Mouse (Mus musculus) lung, embryonic 15.5 days (tissue): Measurements from ENCODE around the gene Sord. TPM values are rescaled to one million over a fixed set of nuclear protein-coding genes. Genes with fewer than 3 reads are reported as not detected.
A peak's percentile ranks its signal among the peaks of the same experiment; 100 is the strongest.

Experiments used
- ATAC-seq: fragments of 200-750 bp; cut with Nextera tagmentation; 2 replicates; pipeline ENCODE4 v1.8.0; 2017; ENCODE audit warnings: moderate number of reproducible peaks, borderline replicate concordance; ENCODE audit not compliant: low FRiP score, low TSS enrichment; ENCODE audit errors: extremely low read depth
- H3K27ac ChIP-seq: fragments of 300-500 bp; sonication (generic); 2 replicates; pipeline ENCODE4 v1.5.1; 2015; ENCODE audit warnings: moderate library complexity, mild to moderate bottlenecking, inconsistent platforms
- H3K27me3 ChIP-seq: fragments of 300-500 bp; sonication (generic); 2 replicates; pipeline ENCODE4 v1.6.1; 2015; ENCODE audit warnings: inconsistent platforms
- H3K36me3 ChIP-seq: fragments of 300-500 bp; sonication (generic); 2 replicates; pipeline ENCODE4 v1.6.1; 2015; ENCODE audit warnings: inconsistent platforms
- H3K4me1 ChIP-seq: fragments of 300-500 bp; sonication (generic); 2 replicates; pipeline ENCODE4 v1.6.1; 2015; ENCODE audit warnings: inconsistent platforms
- H3K4me2 ChIP-seq: fragments of 300-500 bp; sonication (generic); 2 replicates; pipeline ENCODE4 v1.6.1; 2015; ENCODE audit warnings: inconsistent platforms, mild to moderate bottlenecking, moderate library complexity
- H3K4me3 ChIP-seq: fragments of 300-500 bp; sonication (generic); 2 replicates; pipeline ENCODE4 v1.5.1; 2015; ENCODE audit warnings: mild to moderate bottlenecking, inconsistent platforms
- H3K9ac ChIP-seq: fragments of 300-500 bp; sonication (generic); 2 replicates; pipeline ENCODE4 v1.6.1; 2015; ENCODE audit warnings: inconsistent platforms
- H3K9me3 ChIP-seq: fragments of 300-500 bp; sonication (generic); 2 replicates; pipeline ENCODE4 v1.6.1; 2016; ENCODE audit warnings: inconsistent platforms
- WGBS: fragments of 180-500 bp; shearing (Covaris S2); methylation state at CpG from one replicate; pipeline ENCODE4 v1.1.7; 2015; 5-methylcytosine and 5-hydroxymethylcytosine counted together
- polyA plus RNA-seq: library from polyadenylated mRNA; unstranded; fragments of >200 nt; fragmentation: Nextera tagmentation; extraction: Ambion mirVana; gene quantifications from 2 replicates; pipeline ENCODE4 v1.2.1, GENCODE M21; 2015

The Sord gene
- polyA plus RNA-seq, 1 experiment from 2014 or later = 21.7 TPM

- Histone ChIP-seq H3K27me3 (peaks cover 78% of the 10 kb centered on the region), H3K4me3 (no peak overlapping the region), H3K36me3 (no peaks in the 10 kb centered on the region), H3K9ac (no peak overlapping the region), H3K27ac (no peak overlapping the region), H3K4me1 (peaks cover 8% of the 10 kb centered on the region; the same call in 1 of the 2 replicates), H3K4me2 (no peak overlapping the region), H3K9me3 (no peaks in the 10 kb centered on the region)
- ATAC-seq = no peak
- 39% methylated on average over 3 of the region's 3 CpGs for WGBS
Measured at GRCm38 (mm10) chr2:122309647-122310046, 75.1 kb downstream of the Sord start.

DNA sequence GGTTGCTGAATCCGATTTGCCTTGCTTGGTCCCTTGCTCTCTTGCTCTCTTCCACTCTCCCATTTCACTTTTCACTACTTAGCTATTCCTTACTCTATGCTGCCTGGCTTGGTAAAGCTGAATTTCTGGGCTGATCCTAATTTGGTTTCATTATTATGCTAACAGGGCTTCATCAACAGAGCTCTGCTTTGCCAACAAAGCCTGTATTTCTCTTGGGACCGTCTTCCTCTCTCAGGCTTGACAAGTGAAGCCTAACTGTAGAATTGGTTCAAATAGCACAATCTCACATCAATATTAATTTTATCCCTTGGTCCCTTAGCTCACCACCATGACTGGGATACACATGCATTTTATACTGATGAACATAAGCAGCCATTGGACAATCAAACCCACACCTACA is 77.0 kb downstream of the Sord start:
- no peak overlapping the region for H3K4me2 ChIP-seq
- H3K9ac ChIP-seq = no peak overlapping the region
- no peaks in the 10 kb centered on the region for H3K36me3 ChIP-seq
- no peak overlapping the region for H3K27ac ChIP-seq
- H3K4me3 ChIP-seq = no peak overlapping the region
- no peak for ATAC-seq
- WGBS = 59% methylated on average over 2 of the region's 2 CpGs
- H3K4me1 ChIP-seq = peaks cover 8% of the 10 kb centered on the region; the same call in 1 of the 2 replicates
- H3K27me3 ChIP-seq = peaks cover 77% of the 10 kb centered on the region
- H3K9me3 ChIP-seq = no peaks in the 10 kb centered on the region

- peaks cover 8% of the 10 kb centered on the region; the same call in 1 of the 2 replicates for H3K4me1 ChIP-seq
- no peak overlapping the region for H3K9ac ChIP-seq
- H3K9me3 ChIP-seq = no peaks in the 10 kb centered on the region
- peak; percentile 66 for ATAC-seq
- H3K4me2 ChIP-seq = peak overlapping the region; percentile 50
- H3K27me3 ChIP-seq = peaks cover 66% of the 10 kb centered on the region
- peak overlapping the region; percentile 26 for H3K4me3 ChIP-seq
- 4% methylated on average over 27 of the region's 27 CpGs for WGBS
- no peaks in the 10 kb centered on the region for H3K36me3 ChIP-seq
- H3K27ac ChIP-seq = no peak overlapping the region
Measured at GRCm38 (mm10) chr2:122312722-122313417, 78.3 kb downstream of the Sord start.

- Histone ChIP-seq H3K27me3 (peaks cover 63% of the 10 kb centered on the region), H3K9ac (no peak within 1 kb of the TSS), H3K27ac (no peak within 1 kb of the TSS), H3K9me3 (no peaks in the 10 kb centered on the region), H3K4me3 (peak within 1 kb of the TSS; percentile 26), H3K36me3 (no peaks in the 10 kb centered on the region), H3K4me1 (peaks cover 8% of the 10 kb centered on the region; the same call in 1 of the 2 replicates), H3K4me2 (peak within 1 kb of the TSS; percentile 50)
- WGBS = 1% methylated on average over 24 of the region's 24 CpGs
- no peak for ATAC-seq
Measured at GRCm38 (mm10) chr2:122313536-122313935, 79.0 kb downstream of the Sord start, which contains the start of gene Duoxa1. Gene Duoxa1, minus strand, starts transcription at chr2:122313730.

Other genes with a start within 250 kb of the Sord start
- 9.9 and 10.7 TPM in 2 replicates for gene Eif3j1, start 206.2 kb upstream of the Sord start, polyA plus RNA-seq
- gene Spg11, start 116.4 kb upstream of the Sord start, polyA plus RNA-seq = 8.8 and 10.2 TPM in 2 replicates
- 350 and 374 TPM in 2 replicates for gene B2m, start 87.1 kb upstream of the Sord start, polyA plus RNA-seq
- 0.11 TPM in 1 of 2 replicates, not detected in the other for gene Trim69, start 74.0 kb upstream of the Sord start, polyA plus RNA-seq
- gene Patl2, start 48.6 kb upstream of the Sord start, polyA plus RNA-seq = not detected in 2 replicates
- not detected in 2 replicates for gene Terb2, start 48.5 kb upstream of the Sord start, polyA plus RNA-seq
- 0.04 TPM in 2 replicates for gene Duox2, start 63.7 kb downstream of the Sord start, polyA plus RNA-seq
- gene Duoxa2, start 64.2 kb downstream of the Sord start, polyA plus RNA-seq = not detected in 2 replicates
- gene Duoxa1, start 79.0 kb downstream of the Sord start, polyA plus RNA-seq = 0.20 and 0.35 TPM in 2 replicates
- gene Duox1, start 80.9 kb downstream of the Sord start, polyA plus RNA-seq = 0.04 and 0.10 TPM in 2 replicates
- gene Shf, start 134.4 kb downstream of the Sord start, polyA plus RNA-seq = 2.1 and 2.9 TPM in 2 replicates
- 0.16 and 0.31 TPM in 2 replicates for gene Slc28a2, start 191.7 kb downstream of the Sord start, polyA plus RNA-seq